Mouse (Mus musculus) frontal cortex, postnatal 36 days (tissue): Measurements from ENCODE around the gene Cenpp.

Source experiments
- DNase-seq, 2 experiments: peaks; one replicate each; pipeline ENCODE4 v3.0.0; 2022; ENCODE audit warnings: low spot score in 2 of 2

Gene Cenpp

DNA sequence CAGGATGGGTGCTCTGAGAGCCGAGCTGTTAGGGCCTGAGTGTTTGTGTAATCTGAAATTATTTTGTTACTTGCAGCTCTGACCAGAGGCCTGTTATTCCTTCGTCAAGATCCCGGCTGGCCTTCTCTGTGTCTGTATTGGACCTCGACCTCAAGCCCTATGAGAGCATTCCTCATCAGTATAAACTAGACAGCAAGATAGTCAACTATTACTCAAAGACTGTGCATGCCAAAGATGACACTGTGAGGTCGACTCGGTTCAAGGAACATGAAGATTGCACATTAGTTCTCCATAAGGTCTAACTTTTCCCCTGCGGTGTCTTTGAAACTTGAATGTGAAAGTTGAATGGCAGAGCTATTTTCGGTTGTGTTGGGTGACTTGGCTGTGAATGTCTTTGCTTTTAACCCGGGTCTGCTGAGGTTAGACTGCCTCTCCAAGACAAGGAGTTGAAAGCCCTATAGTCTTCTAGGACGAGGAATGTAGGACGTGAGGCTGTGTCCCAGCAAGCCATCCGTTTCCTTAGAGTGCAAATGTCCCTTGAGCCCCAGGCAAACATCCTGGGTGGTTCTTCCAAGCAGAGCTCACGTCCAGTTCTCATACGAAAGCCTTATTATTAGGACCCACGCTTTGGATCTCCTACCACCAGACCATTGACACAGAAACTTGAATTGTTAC is 191.0 kb downstream of the Cenpp start:
- no peak for DNase-seq

- DNase-seq, result peak in 1 of 2 experiments; percentile 48
Observed at GRCm38 (mm10) chr13:49460692-49461414, 191.7 kb downstream of the Cenpp start.

- no peak for DNase-seq
Observed at GRCm38 (mm10) chr13:49460276-49460675, 192.3 kb downstream of the Cenpp start.

- peak; percentile 84 for DNase-seq
Observed at GRCm38 (mm10) chr13:49449318-49449749, 203.3 kb downstream of the Cenpp start.

GRCm38 (mm10) chr13:49444451-49444850 is 208.1 kb downstream of the Cenpp start:
- no peak for DNase-seq

GRCm38 (mm10) chr13:49436170-49436569 is 216.4 kb downstream of the Cenpp start:
- peak in 1 of 2 experiments; percentile 18 for DNase-seq

DNA sequence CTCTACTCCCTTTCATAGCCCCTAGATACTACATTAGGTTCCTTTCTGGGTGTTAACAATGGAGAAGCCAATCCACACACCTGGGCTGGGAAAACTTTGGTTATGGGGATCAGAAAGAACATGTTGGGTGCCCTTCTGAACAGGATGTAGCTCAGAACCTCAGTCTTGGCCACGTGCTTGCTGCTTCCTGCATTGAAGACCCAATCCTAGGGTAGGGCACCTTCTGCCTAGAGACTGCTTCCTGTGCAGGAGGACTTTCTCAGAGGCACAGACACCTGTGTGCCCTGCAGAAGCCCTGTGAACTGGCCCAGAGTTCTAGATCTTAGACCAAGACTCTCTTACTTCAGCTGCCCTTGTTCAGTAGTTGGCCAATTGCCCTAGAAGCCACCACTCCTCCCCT is 216.8 kb downstream of the Cenpp start:
- DNase-seq, result no peak

DNA sequence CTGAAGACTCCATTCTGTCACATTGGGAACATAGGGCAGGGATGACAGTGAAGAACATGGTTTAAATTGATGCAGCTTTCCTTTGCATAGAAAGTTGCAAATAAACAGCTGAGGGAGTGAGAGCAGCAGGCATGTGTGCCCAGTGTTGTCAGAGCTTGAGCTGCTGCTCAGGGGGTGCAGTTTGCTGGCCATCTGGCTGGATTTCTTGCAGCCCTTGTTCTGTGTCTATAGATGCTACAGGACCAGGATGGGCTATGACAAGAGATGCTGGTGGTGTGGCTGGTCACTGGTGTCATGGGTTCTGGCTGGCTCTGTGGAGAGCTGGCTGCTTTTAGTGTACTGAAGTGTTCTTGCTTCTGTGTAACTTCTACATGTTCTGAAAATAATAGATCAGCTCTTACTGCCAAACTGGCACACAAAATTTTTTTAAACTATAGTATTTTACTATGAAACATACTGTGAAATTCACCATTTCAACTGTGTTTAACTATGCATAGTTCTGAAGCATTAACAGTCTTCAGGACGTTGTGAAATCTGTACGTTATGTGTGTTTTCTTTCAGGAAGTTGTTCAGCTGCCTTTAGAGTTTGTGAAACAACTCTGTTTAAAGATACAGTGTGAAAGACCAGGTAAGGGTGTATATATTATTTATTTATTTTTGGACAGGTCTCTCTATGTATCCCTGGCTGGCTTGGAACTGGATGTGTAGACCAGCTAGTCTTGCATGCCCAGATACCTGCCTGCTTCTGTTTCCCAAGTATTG is 219.1 kb downstream of the Cenpp start:
- DNase-seq, result no peak

DNA sequence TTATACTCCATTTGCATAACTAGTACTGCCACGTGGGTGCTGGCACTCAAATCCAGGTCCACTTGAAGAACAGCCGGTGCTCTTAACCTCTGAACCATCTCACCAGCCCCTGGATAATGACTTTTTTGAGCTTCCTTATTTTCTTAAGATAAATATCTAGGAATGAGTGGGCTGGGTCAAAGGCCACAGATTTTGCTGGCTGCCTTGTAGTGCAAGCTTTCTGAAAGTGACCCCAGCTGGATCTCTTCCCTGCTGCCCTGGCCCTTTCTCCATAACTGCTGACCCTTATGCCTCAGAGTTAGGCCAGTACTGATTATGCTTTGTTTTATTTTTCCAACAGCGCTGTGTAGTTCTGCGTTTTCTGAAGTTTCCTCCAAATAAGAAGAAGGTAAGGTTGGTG is 222.1 kb downstream of the Cenpp start:
- DNase-seq, result no peak

- DNase-seq, result no peak
Observed at GRCm38 (mm10) chr13:49428042-49428675, 224.4 kb downstream of the Cenpp start.

DNA sequence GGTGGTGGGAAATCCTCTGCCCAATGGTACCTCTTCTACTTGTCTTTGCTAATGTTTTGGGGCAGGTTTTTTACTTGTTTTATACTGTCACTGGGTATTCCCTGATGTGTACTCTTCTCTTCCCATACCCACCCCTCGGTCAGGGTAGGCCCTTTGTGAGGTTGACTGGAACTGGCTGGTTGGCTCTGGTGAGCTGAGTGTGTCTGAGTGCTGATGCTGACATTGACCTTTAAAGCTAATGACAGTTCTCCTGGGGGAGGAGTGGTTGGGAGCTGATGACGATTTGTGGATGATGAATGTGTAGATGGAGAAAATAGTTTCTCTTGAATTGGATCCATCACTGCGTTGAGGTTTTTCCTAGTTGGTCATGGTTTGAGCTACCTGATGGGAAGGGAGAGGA is 225.8 kb downstream of the Cenpp start:
- no peak for DNase-seq

DNA sequence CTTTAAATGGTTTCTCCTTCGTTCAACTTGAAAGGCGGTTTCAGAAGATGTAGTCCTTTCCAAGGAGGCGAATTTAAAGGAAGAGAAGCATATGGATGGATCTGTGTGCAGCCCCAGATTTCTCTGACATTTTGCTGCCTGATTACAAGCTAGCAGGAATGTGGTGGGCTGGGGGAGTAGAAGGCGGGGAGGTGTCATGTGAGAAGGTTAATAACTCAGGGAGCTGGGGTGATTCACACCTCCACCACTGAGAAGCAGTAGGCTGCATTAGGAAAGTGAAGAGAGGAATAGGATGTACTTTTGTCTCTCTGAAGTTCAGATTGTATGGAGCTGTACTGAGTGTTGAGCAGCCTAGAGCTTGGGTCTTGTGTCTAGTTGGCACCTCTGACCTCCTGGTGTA is 230.6 kb downstream of the Cenpp start:
- DNase-seq, result no peak

DNA sequence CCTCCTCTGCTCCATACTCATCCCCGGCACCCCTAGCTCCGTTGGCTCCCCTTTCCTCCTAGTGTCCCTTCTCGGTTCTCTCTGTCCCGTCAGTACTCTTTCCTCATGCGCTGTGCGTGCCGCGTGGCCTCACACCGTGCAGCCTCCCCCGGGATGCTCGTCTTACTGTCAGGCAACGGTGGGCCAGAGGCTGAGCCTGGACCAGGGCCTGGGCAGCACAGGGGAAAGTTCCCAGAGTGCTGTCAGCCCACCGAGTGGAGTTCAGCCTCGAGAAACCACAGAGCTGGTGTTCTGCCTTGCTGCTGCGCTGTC is 231.0 kb downstream of the Cenpp start:
- DNase-seq, result no peak

DNA sequence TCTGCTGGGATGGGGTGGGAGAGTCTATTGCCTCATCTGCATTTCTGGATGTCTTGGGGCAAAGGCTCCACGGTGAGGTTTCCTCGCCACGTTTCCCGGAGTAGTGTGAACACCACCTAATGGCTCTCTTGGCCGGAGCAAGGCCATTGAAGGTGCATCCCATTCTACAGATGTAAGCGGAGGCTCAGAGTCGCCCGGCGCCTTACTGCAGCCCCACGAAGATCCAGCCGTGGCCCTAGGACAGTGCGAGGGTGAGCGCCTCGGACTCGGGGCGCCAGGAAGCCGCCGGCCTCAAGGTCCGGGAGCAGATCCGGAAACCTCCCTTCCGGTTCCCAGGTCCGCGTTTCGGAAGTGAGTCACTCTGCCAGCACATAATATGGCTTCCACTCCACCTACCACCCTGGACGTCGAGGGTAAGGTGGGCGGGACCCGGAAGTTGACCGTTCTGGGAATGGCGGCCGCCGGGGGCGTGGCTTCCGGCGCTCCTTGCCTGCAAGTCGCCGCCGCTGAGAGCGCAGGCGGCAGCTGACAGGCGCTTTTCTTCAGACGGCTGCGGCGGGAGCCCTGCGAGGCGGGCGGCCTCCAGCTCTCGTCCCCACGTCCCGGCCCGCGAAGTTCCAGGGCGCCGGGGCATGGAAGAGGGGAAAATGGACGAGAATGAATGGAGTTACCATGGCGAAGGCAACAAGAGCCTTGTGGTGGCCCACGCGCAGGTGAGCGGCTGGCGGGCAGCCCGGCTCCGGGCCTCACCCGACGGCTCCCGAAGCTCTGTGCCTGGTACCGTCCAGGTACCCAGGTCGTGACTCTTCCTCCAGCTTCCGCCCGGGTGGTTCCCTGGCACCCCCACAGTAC is 231.6 kb downstream of the Cenpp start, which contains the start of gene Ippk:
Gene Ippk, plus strand, starts transcription at position 496 of the 852 bp plus-strand sequence.
- peak; percentile 97 to 99 for DNase-seq
